Mouse (Mus musculus) neutrophil, adult 83 days (primary cell): ENCODE results near the gene Zbtb40. TPM values are rescaled to one million over a fixed set of nuclear protein-coding genes. Genes with fewer than 3 reads are reported as not detected.

Experiments used
- total RNA-seq, 2 experiments: library from RNA; stranded (reverse); gene quantifications; one replicate each; pipeline ENCODE4 v1.2.4; 2023

Gene Zbtb40
- 1 to 10 TPM; 6.7 to 7.6 TPM for total RNA-seq

DNA sequence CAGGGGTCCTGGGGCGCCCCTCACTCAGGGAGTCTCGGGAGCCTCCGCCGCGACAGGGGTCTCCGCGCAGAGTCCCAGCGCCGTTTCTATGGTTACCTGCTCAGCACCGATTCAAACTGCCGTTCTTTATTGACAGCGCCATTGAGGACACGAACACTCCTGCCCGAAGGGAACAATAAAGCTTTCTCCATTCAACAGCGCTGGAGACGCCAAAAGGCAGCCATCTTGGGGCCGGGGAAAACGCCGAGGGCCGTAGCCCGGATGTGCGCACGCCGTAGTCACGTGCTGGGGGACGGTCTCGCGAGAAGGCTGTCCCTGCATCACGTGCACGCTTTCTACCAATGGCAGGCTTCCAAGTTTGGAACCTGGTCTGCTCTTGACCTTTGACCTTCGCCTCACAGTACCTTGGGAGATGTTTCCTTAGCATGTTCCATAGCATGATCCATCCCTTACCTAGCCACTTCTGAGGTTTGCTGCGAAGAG is at the start of gene Zbtb40:
Zbtb40 (minus strand) TSS at position 252 of the 483 bp plus-strand sequence.

DNA sequence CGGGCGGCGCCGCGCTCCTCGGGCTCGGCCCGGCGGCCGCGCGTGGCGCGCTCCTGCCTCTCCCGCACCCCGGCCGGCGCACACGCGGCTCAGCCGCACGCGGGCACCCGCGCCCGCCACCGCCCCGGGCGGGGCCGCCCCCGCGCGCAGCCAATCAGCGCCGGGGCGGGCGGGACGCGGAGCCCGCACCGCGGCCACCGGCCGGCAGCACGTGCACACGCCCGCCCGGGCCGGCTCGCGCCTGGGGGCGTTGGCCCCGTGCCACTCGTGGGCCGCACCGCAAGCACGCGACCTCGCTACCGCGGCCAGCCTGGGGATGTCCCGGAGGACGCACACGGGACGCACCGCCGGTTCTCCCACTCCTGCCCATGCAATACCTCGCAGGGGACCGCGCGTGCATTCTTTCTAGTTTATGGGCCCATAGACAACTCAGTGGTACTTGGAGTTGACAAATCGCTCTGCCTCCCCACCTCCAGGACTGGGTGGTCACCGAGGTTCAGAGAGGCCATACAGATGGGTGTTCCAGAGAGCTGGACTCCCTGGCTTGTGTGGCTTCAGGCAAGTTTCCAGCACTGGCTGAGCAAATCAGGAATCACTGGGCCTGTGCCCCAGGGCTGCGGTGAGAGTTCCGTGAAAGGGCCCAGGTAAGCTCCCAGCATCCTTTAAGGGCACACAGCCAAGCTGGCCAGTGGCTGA is 91.7 kb downstream of the Zbtb40 start, which contains the start of gene Epha8:
Epha8 (minus strand) TSS at position 66 of the 696 bp plus-strand sequence.

Other genes starting within 250 kb of the Zbtb40 start
- under 1 TPM; 0.07 to 0.13 TPM for gene Ephb2, start 212.8 kb downstream of the Zbtb40 start, total RNA-seq
- 1 to 10 TPM; 1.8 to 2.3 TPM for gene C1qb, start 162.6 kb downstream of the Zbtb40 start, total RNA-seq
- 1 to 10 TPM in 1 of 2 experiments, under 1 TPM in 1; 0.68 to 2.0 TPM for gene C1qc, start 155.7 kb downstream of the Zbtb40 start, total RNA-seq
- gene C1qa, start 150.0 kb downstream of the Zbtb40 start, total RNA-seq = 1 to 10 TPM; 1.1 to 1.9 TPM
- not detected for gene Epha8, start 92.0 kb downstream of the Zbtb40 start, total RNA-seq
- under 1 TPM in 1 of 2 experiments, not detected in 1; 0.13 TPM for gene Wnt4, start 228.7 kb upstream of the Zbtb40 start, total RNA-seq